Mouse (Mus musculus) adrenal gland, adult 18-20 months (tissue): ENCODE data around the gene Gm12888. TPM values are rescaled to one million over a fixed set of nuclear protein-coding genes. Genes with fewer than 3 reads are reported as not detected.
"Not testable (repeated sequence)": the region's sequence is repeated elsewhere in the genome, so short reads cannot be mapped to it uniquely, and the experiment has no call there.

Experiments
- DNase-seq, 2 experiments: peaks; one replicate each; pipeline ENCODE4 v3.0.0; 2021 to 2022; ENCODE audit warnings: low spot score in 2 of 2
- long read RNA-seq, 2 experiments: library from polyadenylated mRNA; stranded (forward); transcript quantifications; one replicate each; pipeline ENCODE4 v2.0.0; 2021
- total RNA-seq, 2 experiments: library from RNA; stranded (reverse); gene quantifications; 1 replicate in 1 of 2; 2 replicates in 1 of 2; pipeline ENCODE4 v1.2.3; 2021

Gm12888 gene
- total RNA-seq = not detected
- long read RNA-seq, experiment 1 = 0 reads
- long read RNA-seq, experiment 2 = 0 reads

- not testable (repeated sequence) for DNase-seq
Measured at GRCm38 (mm10) chr4:121324817-121325216, at the start of gene Gm12888. Gm12888 (minus strand) TSS chr4:121324917.

Other genes with a start within 250 kb of the Gm12888 start
- gene Zmpste24, start 226.7 kb downstream of the Gm12888 start, total RNA-seq = 10 to 100 TPM; 39.3 to 51.6 TPM
- gene Tmco2, start 215.7 kb downstream of the Gm12888 start, total RNA-seq = not detected
- 10 to 100 TPM; 14.0 to 14.9 TPM for gene Rlf, start 109.8 kb downstream of the Gm12888 start, total RNA-seq
- not detected for gene Gm12886, start 98.2 kb upstream of the Gm12888 start, total RNA-seq